Mouse (Mus musculus) layer of hippocampus, postnatal 25 days (tissue): ENCODE measurements around the gene Gm21987. TPM values are rescaled to one million over a fixed set of nuclear protein-coding genes. Genes with fewer than 3 reads are reported as not detected.

Experiments
- DNase-seq, 2 experiments: peaks; one replicate each; pipeline ENCODE4 v3.0.0; 2022; ENCODE audit warnings: mixed read lengths in 2 of 2, low spot score in 1 of 2; ENCODE audit errors: extremely low spot score in 1 of 2
- total RNA-seq, 2 experiments: library from RNA; stranded (reverse); gene quantifications; 2 replicates each; pipeline ENCODE4 v1.2.3; 2021

Gene Gm21987
- total RNA-seq, 2 experiments from 2014 or later, result 0.94 TPM; not detected in 1

DNA sequence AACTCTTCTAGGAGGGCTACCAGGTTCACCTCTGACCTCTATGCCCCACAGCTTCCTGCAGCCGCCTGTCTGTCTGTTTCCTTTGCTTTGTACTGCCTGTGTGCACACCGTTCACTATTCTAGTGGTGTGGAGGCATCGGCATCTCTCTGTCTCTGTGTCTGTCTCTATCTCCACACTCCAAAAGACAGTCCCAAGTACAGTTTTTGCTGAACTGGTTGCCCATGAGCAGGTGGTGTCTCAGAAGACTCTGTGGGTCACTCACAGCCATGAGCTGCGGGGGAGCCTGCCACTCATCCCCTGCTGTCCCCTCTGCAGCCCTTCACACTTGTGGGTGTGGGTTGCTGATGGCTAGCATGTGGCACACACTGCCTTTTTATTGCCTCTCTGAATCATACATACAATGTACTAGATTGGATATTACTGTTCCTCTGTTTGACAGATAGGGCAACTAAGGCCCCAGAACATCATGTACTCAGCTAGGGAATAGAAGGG is 23.2 kb downstream of the Gm21987 start:
- no peak for DNase-seq

- DNase-seq, result no peak
Measured at GRCm38 (mm10) chr16:38370633-38371374, 24.0 kb downstream of the Gm21987 start.

DNA sequence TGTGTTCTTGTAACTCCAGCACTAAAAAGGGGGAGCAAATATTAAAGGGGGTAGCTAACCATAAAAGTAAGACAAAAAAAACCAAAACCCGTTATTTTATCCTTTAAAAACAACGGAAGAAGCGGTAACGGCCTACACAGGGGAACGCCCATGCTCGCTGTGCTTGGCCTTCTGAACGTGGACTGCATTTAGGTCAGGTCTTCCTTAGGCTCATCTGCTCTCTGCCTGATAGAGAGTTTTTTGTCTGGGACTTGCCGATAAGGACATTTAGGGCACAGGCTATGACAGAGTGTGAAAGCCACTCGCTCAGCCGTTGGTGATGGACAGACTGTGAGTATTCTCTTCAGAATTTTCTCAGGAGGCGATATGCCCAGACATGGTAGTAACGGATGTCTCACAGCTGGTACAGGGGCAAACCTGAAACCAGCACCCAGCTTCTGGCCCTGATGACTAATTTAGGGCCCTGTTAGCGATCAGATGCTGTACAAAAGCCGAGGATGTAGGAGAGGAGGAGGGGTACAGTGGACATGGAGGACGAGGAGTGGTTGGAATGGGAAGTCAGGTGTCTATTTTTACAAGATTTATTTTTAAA is 25.0 kb downstream of the Gm21987 start:
- DNase-seq, result no peak

- no peak for DNase-seq
Measured at GRCm38 (mm10) chr16:38372876-38373275, 26.0 kb downstream of the Gm21987 start.

DNA sequence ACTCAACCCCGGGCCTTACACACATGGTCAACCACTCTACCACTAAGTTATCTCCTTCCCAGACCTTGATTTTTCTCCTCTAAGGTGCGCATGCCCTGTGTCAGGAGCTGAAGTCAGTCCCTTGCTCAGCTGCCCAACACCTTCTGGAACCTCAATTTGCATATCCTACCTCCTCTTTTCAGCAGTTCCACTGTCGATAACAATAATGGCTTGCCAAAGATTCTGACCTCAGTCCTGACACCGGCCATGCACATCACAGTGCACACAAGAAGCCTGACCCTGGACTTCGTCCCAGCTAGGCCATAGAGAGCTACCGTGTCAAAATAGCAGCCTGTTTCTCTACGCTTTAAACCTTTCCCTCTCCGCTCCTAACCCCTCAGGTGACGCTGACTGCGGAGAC is 26.6 kb downstream of the Gm21987 start:
- DNase-seq, result no peak

DNA sequence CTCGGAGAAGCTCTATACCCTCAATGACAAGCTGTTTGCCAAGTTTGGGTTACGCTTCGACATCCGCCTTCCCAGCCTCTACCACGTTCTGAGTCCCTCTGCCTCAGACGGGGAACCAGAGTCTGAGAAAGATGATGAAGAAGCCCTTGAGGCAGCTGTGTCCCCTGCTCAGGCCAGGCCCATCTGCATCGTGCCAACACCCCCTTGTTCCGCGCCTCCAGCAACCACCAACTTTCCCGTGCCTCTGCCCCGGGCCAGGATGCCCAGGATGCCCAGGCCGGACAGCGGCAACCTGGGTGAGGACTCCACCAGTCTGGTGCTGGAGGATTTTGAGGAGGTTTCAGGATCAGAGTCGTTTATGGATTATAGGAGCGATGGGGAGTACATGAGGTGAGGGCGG is 27.1 kb downstream of the Gm21987 start:
- no peak for DNase-seq

DNA sequence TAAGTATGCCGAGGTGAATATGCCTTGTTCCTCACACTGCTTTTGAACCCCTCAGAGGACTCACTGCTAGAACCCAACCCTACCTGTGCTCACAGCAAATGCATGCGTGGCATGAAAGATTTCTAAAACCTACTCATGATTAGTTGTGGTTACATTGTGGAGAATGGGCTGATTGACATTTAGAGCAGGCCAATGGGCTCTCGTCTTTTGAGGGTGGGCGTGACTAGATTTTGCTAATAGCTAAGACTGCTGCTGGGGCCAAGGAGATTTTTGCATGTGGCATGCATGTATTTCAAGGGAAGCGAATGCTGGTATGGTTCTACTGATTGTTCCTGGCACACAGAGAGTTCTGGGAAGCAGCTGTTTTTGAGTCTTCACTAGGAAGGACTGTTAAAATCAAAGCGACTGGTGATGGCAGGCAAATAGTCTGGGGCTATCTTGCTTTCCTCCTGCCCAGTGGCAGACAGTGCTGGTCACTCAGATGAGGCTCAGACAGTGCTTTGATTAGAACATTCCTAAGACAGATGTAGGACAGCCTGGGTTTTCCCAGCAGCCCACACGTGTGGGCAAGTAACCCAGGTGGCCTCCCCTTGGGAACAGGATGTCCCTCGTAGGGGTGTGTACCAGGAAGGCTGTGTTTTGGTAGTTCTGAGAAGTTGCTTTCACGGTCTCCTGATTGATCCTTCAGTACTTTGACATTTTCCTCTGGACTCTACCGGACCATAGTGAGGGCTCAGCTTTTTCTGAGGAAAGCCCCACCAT is 27.7 kb downstream of the Gm21987 start:
- no peak for DNase-seq

- DNase-seq, result no peak
Measured at GRCm38 (mm10) chr16:38375182-38375581, 28.3 kb downstream of the Gm21987 start.

- DNase-seq, result peak; percentile 38
Measured at GRCm38 (mm10) chr16:38376163-38376840, 29.5 kb downstream of the Gm21987 start.

DNA sequence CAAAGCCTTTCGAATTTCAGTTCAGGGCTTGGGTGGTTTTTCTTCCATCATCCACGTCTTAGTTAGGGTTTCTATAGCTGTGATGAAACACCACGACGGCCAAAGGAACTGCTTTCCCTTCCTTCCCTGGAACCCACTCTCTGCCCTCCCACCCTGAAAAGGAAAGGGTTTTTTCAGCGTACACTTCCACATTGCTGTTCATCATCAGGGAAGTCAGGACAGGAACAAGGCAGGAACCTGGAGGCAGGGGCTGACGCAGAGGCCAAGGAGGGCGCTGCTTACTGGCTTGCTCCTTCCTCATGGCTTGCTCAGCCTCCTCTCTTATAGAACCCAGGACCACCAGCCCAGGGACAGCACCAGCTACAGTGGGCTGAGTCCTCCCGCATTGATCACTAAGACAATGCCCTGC is 30.0 kb downstream of the Gm21987 start:
- DNase-seq, result no peak

DNA sequence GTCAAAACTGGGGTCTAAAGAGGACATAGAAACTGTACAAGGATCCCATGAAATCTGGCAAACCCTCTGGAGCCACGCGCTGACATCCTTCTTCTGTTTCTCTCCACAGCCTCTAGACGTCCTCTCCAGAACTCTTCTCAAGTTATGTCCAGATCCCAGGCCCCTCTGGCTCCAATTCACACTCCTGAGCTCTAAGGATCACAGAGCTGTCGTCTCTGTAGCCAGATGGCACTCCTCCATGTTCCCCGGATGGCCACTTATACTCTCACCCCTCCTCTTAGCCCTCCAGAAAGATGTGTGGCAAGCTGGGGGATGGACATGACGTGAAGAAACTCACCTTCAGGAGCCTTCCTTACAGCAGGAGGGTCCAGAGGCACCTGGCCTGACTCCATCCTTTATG is 30.7 kb downstream of the Gm21987 start:
- no peak for DNase-seq

GRCm38 (mm10) chr16:38378591-38378990 is 31.8 kb downstream of the Gm21987 start:
- DNase-seq, result no peak

DNA sequence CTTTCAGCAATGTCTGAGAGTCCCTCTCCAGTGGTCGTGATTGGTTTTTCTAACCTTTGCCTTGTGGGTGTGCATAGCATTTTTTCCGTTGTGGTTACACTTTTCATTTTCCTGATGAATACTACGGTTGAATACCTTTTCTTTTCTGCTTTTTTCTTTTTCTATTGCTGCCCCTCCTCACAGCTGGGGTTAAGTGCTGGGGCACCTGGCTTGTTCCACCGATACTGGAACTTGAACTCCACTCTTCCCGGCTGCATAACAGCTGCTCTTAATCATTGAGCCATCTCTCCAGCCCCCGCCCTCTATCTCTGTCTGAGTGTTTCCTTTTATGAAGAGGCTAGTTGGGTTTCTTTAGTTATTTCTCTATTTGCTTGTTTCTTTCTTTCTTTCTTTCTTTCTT is 32.2 kb downstream of the Gm21987 start:
- DNase-seq, result no peak

DNA sequence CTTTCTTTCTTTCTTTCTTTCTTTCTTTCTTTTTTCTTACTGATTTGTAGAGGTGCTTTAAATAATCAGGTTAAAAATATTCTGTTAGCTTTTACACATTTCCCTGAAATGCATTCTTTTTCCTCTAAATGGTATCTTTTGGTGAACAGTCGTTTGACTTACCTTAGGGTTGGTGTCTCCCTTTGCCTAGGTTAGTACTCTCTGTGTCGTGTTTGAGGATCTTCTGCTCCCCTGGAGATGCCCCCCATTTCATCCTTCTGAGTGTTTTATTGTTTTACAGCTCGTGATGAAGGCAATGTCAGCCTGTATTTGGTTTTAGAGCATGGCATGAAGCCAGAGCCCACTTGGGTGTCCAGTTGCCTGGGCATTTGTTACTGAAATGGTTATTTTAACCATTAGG is 32.7 kb downstream of the Gm21987 start:
- no peak for DNase-seq

GRCm38 (mm10) chr16:38379926-38380325 is 33.1 kb downstream of the Gm21987 start:
- DNase-seq, result no peak

DNA sequence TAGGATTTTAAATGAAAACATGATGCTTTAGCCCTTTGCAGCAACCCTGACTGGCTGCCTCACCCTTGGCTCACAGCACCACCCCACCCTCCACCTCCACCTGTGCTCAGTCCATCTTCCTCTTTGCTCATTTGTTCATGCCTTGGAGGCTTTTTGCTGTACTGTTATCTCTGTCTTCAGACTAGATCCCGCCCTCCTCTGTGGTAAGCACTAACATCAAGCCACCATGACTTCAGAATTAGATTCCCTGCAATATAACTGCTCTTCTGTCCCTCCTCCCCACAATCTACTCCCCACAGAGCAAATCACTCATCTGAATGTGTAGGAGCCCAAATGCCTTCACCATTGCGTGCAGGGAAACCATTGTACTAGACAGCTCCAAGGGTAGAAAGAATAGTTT is 36.8 kb downstream of the Gm21987 start:
- no peak for DNase-seq

GRCm38 (mm10) chr16:38385184-38385634 is 38.4 kb downstream of the Gm21987 start:
- no peak for DNase-seq

- DNase-seq, result no peak
Measured at GRCm38 (mm10) chr16:38385700-38386099, 38.9 kb downstream of the Gm21987 start.

DNA sequence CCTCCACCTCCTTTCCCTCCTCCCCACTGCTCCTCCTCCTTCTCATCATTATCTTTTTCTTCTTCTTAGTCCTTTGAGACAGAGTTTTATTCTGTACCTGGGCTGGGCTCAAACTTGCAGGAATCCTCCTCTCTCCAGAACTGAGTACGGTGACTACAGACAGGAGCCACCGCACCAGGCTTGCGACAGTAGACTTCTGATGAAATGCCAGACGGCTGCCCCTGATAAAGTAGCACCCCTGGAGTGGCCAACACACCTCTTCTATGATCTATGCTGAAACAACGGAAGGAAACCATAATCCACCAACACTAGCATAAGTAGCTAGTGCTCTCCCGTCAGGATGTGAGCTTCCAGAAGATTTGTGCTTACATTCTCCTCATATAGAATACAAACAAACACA is 40.5 kb downstream of the Gm21987 start:
- no peak for DNase-seq

DNA sequence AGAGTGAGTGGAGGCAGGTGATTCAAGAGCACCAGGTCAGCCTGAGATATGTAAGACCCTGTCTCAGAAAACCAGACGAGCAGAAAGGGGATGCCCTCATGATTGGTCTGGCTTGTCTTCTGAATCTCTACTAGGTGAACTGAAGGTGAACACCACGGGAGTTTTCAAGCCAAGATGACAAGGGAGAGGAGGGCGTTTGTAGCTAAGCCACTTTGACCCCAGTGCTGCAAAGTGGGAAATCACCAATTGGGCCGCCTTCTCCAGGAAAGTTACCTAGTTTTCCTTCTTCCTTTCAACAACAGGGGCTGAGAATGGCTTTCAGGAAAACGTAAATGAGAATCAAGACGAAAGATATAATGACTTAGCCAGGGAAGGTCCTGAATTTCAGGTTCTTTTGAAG is 41.9 kb downstream of the Gm21987 start:
- no peak for DNase-seq
